Mouse (Mus musculus): Measurements from ENCODE around the gene Borcs5.

- TF ChIP-seq CTCF (IDR thresholded peaks at IDR 0.05) (no peak), EP300 (IDR thresholded peaks at IDR 0.05) (no peak)
Observed at GRCm38 (mm10) chr6:134702184-134702583, 62.9 kb downstream of the Borcs5 start.

All from lung, postnatal 0 days (tissue).